Mouse (Mus musculus): ENCODE data around the gene Hoxa5. TPM values are rescaled to one million over a fixed set of nuclear protein-coding genes. Genes with fewer than 3 reads are reported as not detected.
A peak's percentile ranks its signal among the peaks of the same experiment; 100 is the strongest.

The Hoxa5 gene
- polyA plus RNA-seq, 1 experiment from 2014 or later: 15.7 TPM

GRCm38 (mm10) chr6:52177061-52177735, 27.2 kb downstream of the Hoxa5 start, which contains the start of gene 5730596B20Rik:
Gene 5730596B20Rik (plus strand): TSS chr6:52177498.
- Histone ChIP-seq H3K9me3 (ENCODE audit: control insufficient read depth, low read length) (no peaks in the 10 kb centered on the region), H3K27me3 (ENCODE audit: control insufficient read depth, insufficient read depth, low read length) (no peaks in the 10 kb centered on the region), H3K9ac (ENCODE audit: low read depth, low read length) (peak within 1 kb of the TSS; percentile 88), H3K27ac (ENCODE audit: low read depth, low read length) (peak within 1 kb of the TSS; percentile 98), H3K36me3 (ENCODE audit: control insufficient read depth, insufficient read depth, low read length) (peaks cover 12% of the 10 kb centered on the region; the same call in 1 of the 2 replicates), H3K4me2 (replicated peaks; ENCODE audit: low read depth, low read length) (peak within 1 kb of the TSS; percentile 67), H3K4me3 (ENCODE audit: low read length) (peak within 1 kb of the TSS; percentile 71), H3K4me1 (ENCODE audit: control insufficient read depth, insufficient read depth, low read length) (peaks cover 66% of the 10 kb centered on the region)
- peak; percentile 30 for ATAC-seq (ENCODE audit: low FRiP score, low TSS enrichment)
- WGBS: under 1% methylated on average over 36 of the region's 36 CpGs

- Histone ChIP-seq H3K4me1 (ENCODE audit: control insufficient read depth, insufficient read depth, low read length) (peaks cover 66% of the 10 kb centered on the region), H3K27me3 (ENCODE audit: control insufficient read depth, insufficient read depth, low read length) (no peaks in the 10 kb centered on the region), H3K9me3 (ENCODE audit: control insufficient read depth, low read length) (no peaks in the 10 kb centered on the region), H3K4me2 (replicated peaks; ENCODE audit: low read depth, low read length) (peak overlapping the region; percentile 67), H3K27ac (ENCODE audit: low read depth, low read length) (peak overlapping the region; percentile 98), H3K4me3 (ENCODE audit: low read length) (peak overlapping the region; percentile 71), H3K9ac (ENCODE audit: low read depth, low read length) (peak overlapping the region; percentile 88), H3K36me3 (ENCODE audit: control insufficient read depth, insufficient read depth, low read length) (peaks cover 7% of the 10 kb centered on the region; the same call in 1 of the 2 replicates)
- WGBS: 0% methylated on average over 6 of the region's 6 CpGs
- ATAC-seq (ENCODE audit: low FRiP score, low TSS enrichment): no peak
Measured at GRCm38 (mm10) chr6:52176391-52176790, 28.0 kb downstream of the Hoxa5 start.

GRCm38 (mm10) chr6:52175864-52176263, 28.5 kb downstream of the Hoxa5 start:
- peak overlapping the region; percentile 88 for H3K9ac ChIP-seq (ENCODE audit: low read depth, low read length)
- peak; percentile 37 for ATAC-seq (ENCODE audit: low FRiP score, low TSS enrichment)
- peaks cover 6% of the 10 kb centered on the region; the same call in 1 of the 2 replicates for H3K36me3 ChIP-seq (ENCODE audit: control insufficient read depth, insufficient read depth, low read length)
- H3K4me3 ChIP-seq (ENCODE audit: low read length): peak overlapping the region; percentile 71
- H3K27ac ChIP-seq (ENCODE audit: low read depth, low read length): peak overlapping the region; percentile 98
- peaks cover 66% of the 10 kb centered on the region for H3K4me1 ChIP-seq (ENCODE audit: control insufficient read depth, insufficient read depth, low read length)
- no peaks in the 10 kb centered on the region for H3K27me3 ChIP-seq (ENCODE audit: control insufficient read depth, insufficient read depth, low read length)
- peak overlapping the region; percentile 67 for H3K4me2 ChIP-seq (replicated peaks; ENCODE audit: low read depth, low read length)
- H3K9me3 ChIP-seq (ENCODE audit: control insufficient read depth, low read length): no peaks in the 10 kb centered on the region
- 2% methylated on average over 21 of the region's 35 CpGs for WGBS

GRCm38 (mm10) chr6:52174968-52175751, 29.2 kb downstream of the Hoxa5 start:
- WGBS: 2% methylated on average over 41 of the region's 41 CpGs

GRCm38 (mm10) chr6:52173648-52174047, 30.7 kb downstream of the Hoxa5 start:
- peak overlapping the region; percentile 97 for H3K27ac ChIP-seq (ENCODE audit: low read depth, low read length)
- no peaks in the 10 kb centered on the region for H3K27me3 ChIP-seq (ENCODE audit: control insufficient read depth, insufficient read depth, low read length)
- peaks cover 15% of the 10 kb centered on the region; the same call in 1 of the 2 replicates for H3K36me3 ChIP-seq (ENCODE audit: control insufficient read depth, insufficient read depth, low read length)
- H3K4me3 ChIP-seq (ENCODE audit: low read length): peak overlapping the region; percentile 35
- H3K4me2 ChIP-seq (replicated peaks; ENCODE audit: low read depth, low read length): peak overlapping the region; percentile 59
- ATAC-seq (ENCODE audit: low FRiP score, low TSS enrichment): no peak
- WGBS: 0% methylated on average over 4 of the region's 4 CpGs
- no peak overlapping the region; the same call in 1 of the 2 replicates for H3K9ac ChIP-seq (ENCODE audit: low read depth, low read length)
- H3K4me1 ChIP-seq (ENCODE audit: control insufficient read depth, insufficient read depth, low read length): peaks cover 61% of the 10 kb centered on the region
- H3K9me3 ChIP-seq (ENCODE audit: control insufficient read depth, low read length): no peaks in the 10 kb centered on the region

More at GRCm38 (mm10) chr6:52174968-52175751, 29.2 kb downstream of the Hoxa5 start:
- Histone ChIP-seq H3K4me1 (ENCODE audit: control insufficient read depth, insufficient read depth, low read length) (peaks cover 66% of the 10 kb centered on the region), H3K36me3 (ENCODE audit: control insufficient read depth, insufficient read depth, low read length) (peaks cover 12% of the 10 kb centered on the region; the same call in 1 of the 2 replicates), H3K9ac (ENCODE audit: low read depth, low read length) (peak overlapping the region; percentile 88), H3K9me3 (ENCODE audit: control insufficient read depth, low read length) (no peaks in the 10 kb centered on the region), H3K4me3 (ENCODE audit: low read length) (peak overlapping the region; percentile 71), H3K4me2 (replicated peaks; ENCODE audit: low read depth, low read length) (peak overlapping the region; percentile 67), H3K27me3 (ENCODE audit: control insufficient read depth, insufficient read depth, low read length) (no peaks in the 10 kb centered on the region), H3K27ac (ENCODE audit: low read depth, low read length) (peak overlapping the region; percentile 98)
- ATAC-seq (ENCODE audit: low FRiP score, low TSS enrichment): peak; percentile 65

GRCm38 (mm10) chr6:52172501-52172900, 31.9 kb downstream of the Hoxa5 start:
- H3K4me3 ChIP-seq (ENCODE audit: low read length): peak overlapping the region; percentile 35
- H3K9ac ChIP-seq (ENCODE audit: low read depth, low read length): peak overlapping the region; percentile 47
- peak overlapping the region; percentile 97 for H3K27ac ChIP-seq (ENCODE audit: low read depth, low read length)
- peak; percentile 59 for ATAC-seq (ENCODE audit: low FRiP score, low TSS enrichment)
- peaks cover 15% of the 10 kb centered on the region; the same call in 1 of the 2 replicates for H3K36me3 ChIP-seq (ENCODE audit: control insufficient read depth, insufficient read depth, low read length)
- peaks cover 68% of the 10 kb centered on the region for H3K4me1 ChIP-seq (ENCODE audit: control insufficient read depth, insufficient read depth, low read length)
- no peaks in the 10 kb centered on the region; the same call in 1 of the 2 replicates for H3K27me3 ChIP-seq (ENCODE audit: control insufficient read depth, insufficient read depth, low read length)
- under 1% methylated on average over 35 of the region's 35 CpGs for WGBS
- peak overlapping the region; percentile 59 for H3K4me2 ChIP-seq (replicated peaks; ENCODE audit: low read depth, low read length)
- H3K9me3 ChIP-seq (ENCODE audit: control insufficient read depth, low read length): no peaks in the 10 kb centered on the region

- Histone ChIP-seq H3K9ac (ENCODE audit: low read depth, low read length) (peak overlapping the region; percentile 47), H3K4me3 (ENCODE audit: low read length) (peak overlapping the region; percentile 35), H3K4me2 (replicated peaks; ENCODE audit: low read depth, low read length) (peak overlapping the region; percentile 59), H3K27ac (ENCODE audit: low read depth, low read length) (peak overlapping the region; percentile 97), H3K9me3 (ENCODE audit: control insufficient read depth, low read length) (no peaks in the 10 kb centered on the region), H3K4me1 (ENCODE audit: control insufficient read depth, insufficient read depth, low read length) (peaks cover 72% of the 10 kb centered on the region), H3K27me3 (ENCODE audit: control insufficient read depth, insufficient read depth, low read length) (no peaks in the 10 kb centered on the region; the same call in 1 of the 2 replicates), H3K36me3 (ENCODE audit: control insufficient read depth, insufficient read depth, low read length) (peaks cover 15% of the 10 kb centered on the region; the same call in 1 of the 2 replicates)
- ATAC-seq (ENCODE audit: low FRiP score, low TSS enrichment): no peak; the same call in 1 of the 2 replicates
- WGBS: 12% methylated on average over 7 of the region's 7 CpGs
Measured at GRCm38 (mm10) chr6:52171938-52172337, 32.4 kb downstream of the Hoxa5 start.

- H3K36me3 ChIP-seq (ENCODE audit: control insufficient read depth, insufficient read depth, low read length): peaks cover 15% of the 10 kb centered on the region; the same call in 1 of the 2 replicates
- ATAC-seq (ENCODE audit: low FRiP score, low TSS enrichment): no peak
- 0 out of 2 replicates have a peak overlapping the region, but pooled peaks have one; percentile 44 for H3K9ac ChIP-seq (ENCODE audit: low read depth, low read length)
- no peak overlapping the region for H3K4me3 ChIP-seq (ENCODE audit: low read length)
- H3K4me1 ChIP-seq (ENCODE audit: control insufficient read depth, insufficient read depth, low read length): peaks cover 71% of the 10 kb centered on the region
- WGBS: 9% methylated on average over 4 of the region's 4 CpGs
- peak overlapping the region; percentile 97 for H3K27ac ChIP-seq (ENCODE audit: low read depth, low read length)
- no peaks in the 10 kb centered on the region; the same call in 1 of the 2 replicates for H3K27me3 ChIP-seq (ENCODE audit: control insufficient read depth, insufficient read depth, low read length)
- H3K4me2 ChIP-seq (replicated peaks; ENCODE audit: low read depth, low read length): 0 out of 2 replicates have a peak overlapping the region, but pooled peaks have one; percentile 15
- no peaks in the 10 kb centered on the region for H3K9me3 ChIP-seq (ENCODE audit: control insufficient read depth, low read length)
Measured at GRCm38 (mm10) chr6:52171331-52171730, 33.1 kb downstream of the Hoxa5 start.

Data from kidney, embryonic 14.5 days (tissue).